Mouse (Mus musculus): ENCODE results near the gene Ghrhr. TPM values are rescaled to one million over a fixed set of nuclear protein-coding genes. Genes with fewer than 3 reads are reported as not detected.

Gene Ghrhr
- 0.26 TPM in 1 of 2 replicates, not detected in the other for polyA plus RNA-seq (2012; ENCODE audit: low replicate concordance)

DNA sequence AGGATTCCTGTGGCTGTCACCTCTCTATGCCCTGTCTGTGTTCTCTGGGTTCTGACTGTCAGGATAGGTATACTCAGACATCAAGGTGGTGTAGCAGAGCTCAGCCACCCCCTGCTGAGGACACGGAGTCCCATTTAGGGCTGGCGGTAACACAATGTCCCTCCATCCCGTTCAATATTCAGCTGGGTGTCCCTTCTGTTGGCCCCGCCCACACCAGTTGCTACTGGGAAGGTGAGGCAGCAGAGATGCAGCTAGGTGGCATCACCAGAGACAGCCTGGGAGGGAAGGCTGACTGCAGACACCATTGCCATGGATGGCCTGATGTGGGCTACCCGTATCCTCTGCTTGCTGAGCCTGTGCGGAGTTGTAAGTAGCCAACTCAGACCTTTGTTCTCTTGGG, at the start of gene Ghrhr:
Ghrhr (plus strand) TSS at position 220 of the 400 bp plus-strand sequence.

DNA sequence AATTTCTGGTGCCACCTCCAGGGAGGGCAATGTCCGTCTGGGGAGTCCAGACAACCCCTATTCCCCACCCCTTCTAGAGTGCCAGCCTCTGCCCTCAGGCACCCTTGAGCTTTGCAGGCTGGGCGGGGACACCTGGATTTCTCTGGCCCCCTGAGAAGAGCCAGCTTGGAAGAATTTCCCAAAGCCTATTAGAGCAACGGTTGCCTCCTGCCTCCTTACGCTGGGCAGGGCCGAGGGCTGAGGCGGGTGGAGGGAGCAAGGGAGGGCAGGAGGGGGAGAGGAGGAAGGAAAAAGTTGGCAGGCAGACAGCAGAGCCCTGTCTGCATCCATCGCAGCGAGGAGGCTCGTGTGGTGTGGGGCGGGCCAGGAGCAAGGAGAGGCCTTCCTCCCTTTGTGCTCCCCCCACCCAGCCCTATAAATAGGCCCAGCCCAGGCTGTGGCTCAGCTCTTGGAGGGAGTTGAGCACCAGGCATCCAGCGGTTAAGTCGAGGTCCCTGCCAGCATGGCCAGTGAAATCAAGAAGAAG, 40.0 kb upstream of the Ghrhr start, which contains the start of gene Aqp1:
Aqp1 (plus strand) TSS at position 444 of the 526 bp plus-strand sequence.

Other genes starting within 250 kb of the Ghrhr start
- not detected in 2 replicates for gene Crhr2, start 243.3 kb upstream of the Ghrhr start, polyA plus RNA-seq (2012; ENCODE audit: low replicate concordance)
- not detected in 2 replicates for gene Inmt, start 201.3 kb upstream of the Ghrhr start, polyA plus RNA-seq (2012; ENCODE audit: low replicate concordance)
- gene Mindy4, start 172.9 kb upstream of the Ghrhr start, polyA plus RNA-seq (2012; ENCODE audit: low replicate concordance), result 0.14 and 0.15 TPM in 2 replicates
- gene Aqp1, start 39.9 kb upstream of the Ghrhr start, polyA plus RNA-seq (2012; ENCODE audit: low replicate concordance), result 73.9 and 187 TPM in 2 replicates
- gene Adcyap1r1, start 75.7 kb downstream of the Ghrhr start, polyA plus RNA-seq (2012; ENCODE audit: low replicate concordance), result not detected in 2 replicates

Measured in leukemia stem cell, adult 10-12 weeks (primary cell).